Mouse (Mus musculus) heart, adult 9 months (tissue): Measurements from ENCODE around the gene Upf1.

Experiments used
- DNase-seq, 2 experiments: peaks; one replicate each; pipeline ENCODE4 v3.0.0; 2022; ENCODE audit warnings: low spot score in 2 of 2

Gene Upf1

DNA sequence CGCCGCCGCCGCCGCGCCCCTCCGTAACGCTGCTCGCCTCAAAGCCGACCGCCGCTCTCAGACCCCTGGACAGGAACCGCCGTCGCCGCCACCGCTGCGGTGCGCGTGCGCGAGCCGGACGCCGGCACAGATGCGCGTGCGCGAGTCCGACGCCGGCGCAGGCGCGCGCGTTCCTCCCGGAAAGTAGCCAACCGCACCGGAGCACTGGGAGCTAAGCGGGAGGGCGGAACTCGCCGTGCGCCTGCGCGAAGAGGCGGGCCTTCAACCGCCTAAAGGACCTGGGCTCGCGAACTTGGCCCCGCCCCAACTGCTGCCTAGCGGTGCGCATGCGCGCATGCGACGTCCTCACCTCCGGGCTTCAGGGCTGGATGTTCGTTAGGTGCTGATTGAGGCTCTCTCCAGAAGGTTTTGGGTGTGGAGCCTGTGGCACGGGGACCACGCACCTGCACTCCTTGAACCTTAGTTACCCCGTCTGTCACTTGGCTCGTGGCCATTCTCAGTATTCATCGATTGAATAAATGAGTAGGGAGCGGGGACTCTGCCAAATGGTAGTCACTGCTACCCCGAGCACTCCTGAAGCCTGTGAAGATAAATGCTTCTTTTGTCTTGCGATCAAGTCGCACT lies at the start of gene Upf1:
Gene Upf1, minus strand, starts transcription at position 85 of the 624 bp plus-strand sequence.
- peak; percentile 99 for DNase-seq

DNA sequence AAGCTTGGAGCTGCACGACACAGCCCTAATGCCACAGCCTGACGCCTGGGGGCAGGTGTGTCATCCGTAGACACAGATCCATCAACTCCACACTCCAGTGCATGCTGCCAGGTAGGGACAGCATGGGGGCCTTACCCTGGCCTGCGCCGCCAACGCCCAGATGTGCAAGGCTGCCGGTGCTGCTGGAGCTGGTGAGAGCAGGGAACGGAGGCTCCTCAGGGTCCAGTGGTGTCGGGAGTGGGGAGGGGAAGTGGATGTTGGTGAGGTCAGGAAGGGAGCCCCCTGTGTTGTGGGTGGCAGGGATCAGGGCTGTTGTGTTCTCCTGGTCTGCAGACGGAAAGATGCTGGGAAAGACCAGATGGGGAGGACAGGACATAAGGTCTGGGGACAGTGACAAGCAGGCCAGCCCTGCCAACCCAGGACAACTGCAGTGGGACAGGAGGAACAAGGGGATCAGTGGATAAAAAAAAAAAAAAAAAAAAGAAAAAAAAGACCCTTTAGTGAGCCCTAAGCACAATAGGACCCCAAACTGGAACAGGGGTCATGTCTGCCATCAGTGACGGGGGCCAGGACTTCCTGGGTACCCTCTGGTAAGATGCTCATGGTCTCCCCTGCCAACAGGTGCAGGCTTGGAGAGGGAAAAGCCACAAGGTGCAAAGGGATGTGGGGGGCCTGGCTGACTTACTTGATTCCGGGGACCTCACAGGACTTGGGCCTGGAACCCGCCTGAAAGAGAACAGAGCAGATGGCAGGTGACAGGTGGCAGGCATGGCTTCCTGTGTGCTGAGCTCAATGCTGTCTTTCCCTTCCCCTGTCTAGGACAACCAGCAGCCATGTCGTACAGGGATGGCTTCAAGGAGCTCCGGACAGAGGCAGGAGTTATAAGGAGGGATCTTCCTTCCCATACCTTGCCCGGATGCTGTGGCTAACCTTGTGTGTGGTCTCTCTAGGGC lies 44.8 kb upstream of the Upf1 start:
- no peak for DNase-seq

DNA sequence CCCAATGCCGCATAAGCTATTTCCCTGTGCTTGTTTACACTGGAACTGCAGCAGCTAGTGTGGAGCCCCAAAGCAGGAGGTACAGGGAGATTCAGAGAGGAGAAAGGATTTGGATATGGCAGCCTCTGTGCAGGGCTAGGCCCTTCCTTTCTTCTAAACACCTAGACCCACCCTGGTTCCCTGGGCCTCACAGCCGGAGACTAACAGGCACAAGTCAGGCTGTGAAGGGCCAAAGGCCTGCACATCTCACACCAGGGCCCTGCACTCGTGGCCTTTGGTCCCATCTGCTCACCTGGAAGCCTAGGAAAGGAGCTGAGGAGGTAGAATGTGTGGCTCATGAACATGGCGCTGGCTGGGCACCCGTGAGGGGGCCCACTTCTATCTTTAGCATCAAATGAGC lies 43.1 kb upstream of the Upf1 start:
- DNase-seq, result no peak

DNA sequence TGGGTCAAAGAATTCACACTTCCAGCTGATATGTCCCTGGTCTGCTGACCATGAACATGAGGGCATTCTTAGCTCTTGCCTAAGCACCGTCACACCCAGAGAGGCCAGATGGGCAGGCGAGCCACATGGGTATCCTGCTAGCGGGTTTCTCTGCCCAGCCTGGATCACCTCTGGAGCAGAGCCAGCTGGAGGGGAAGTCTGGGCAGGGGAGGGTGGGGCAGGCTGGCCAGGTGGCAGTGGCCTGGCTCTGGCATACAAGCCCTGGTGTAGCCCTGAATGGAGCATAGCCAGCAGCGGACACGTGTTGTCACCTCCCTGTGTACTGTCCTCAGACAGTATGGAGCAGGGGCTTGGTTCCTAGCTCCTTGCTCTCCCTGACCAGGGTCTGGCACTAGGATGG lies 42.6 kb upstream of the Upf1 start:
- DNase-seq, result peak; percentile 56 to 60

DNA sequence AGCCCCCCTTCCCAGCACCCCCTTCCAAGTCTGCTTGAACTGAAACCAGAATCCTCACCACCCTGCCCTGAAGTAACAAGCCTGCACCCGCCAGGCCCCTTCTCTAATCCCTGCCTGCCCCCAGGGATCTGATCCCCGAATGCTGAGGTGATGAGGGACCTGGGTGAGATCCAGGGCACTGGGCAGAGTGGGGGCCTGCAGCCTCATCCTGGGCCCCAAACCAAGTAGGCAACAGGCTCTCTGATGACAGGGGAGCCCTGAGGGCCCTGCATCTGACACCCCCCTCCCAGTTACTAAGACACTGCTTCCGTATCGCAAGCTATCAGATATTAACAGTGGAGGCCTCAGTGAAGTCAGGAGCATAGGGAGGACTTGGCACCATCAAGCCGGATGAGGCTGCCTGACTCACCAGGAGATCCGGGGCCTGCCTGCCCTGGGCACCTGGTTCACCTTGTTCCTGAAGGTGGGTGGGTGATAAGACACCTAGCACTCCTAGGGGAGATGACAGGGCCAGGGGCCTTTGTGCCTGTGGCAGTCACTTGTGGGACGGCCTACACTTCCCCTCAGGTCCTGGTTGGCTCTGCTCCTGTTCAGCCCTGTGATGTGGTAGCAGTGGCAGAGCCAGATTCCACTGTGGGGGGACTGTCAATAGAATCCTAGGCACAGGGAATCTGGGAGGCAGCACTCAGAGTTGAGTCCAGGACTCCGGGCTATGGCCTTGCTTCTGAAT lies 41.4 kb upstream of the Upf1 start:
- DNase-seq, result no peak

DNA sequence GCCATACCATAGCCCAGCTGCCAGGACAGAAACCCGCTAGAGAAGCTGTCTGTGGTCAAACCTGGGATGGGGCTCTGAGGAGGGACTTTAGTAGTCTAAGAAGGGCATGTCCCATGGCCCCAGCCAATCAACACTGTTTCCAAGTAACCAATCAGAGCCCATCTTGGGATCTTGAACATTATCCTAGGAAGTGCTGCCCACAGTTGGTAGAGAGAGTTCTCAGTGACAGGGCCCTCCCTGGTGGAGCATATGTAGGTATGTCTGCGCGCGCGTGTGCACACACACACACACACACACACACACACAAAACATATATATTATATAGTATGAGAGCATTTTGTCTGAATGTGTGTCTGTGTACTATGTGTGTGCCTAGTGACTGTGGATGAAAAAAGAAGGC lies 40.0 kb upstream of the Upf1 start:
- DNase-seq, result no peak

DNA sequence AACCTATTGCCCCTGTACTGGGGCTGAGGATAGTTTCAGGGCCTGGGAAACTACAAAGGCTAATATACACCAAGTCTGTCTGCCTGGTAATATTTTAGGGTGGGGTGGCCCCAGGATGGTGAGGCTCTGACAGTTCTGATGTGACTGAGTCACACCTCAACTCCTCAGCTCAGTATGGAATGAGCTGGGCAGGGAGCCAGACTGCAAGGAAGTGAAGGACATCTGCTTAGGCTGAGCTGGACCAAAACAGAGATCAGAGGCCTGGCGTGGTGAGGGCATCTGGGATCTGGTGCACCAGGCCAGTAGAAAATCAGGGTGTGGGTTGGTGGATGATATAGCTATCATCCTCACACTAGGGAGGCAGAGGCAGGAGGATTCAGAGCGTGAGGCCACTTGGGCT lies 36.6 kb upstream of the Upf1 start:
- DNase-seq, result no peak

DNA sequence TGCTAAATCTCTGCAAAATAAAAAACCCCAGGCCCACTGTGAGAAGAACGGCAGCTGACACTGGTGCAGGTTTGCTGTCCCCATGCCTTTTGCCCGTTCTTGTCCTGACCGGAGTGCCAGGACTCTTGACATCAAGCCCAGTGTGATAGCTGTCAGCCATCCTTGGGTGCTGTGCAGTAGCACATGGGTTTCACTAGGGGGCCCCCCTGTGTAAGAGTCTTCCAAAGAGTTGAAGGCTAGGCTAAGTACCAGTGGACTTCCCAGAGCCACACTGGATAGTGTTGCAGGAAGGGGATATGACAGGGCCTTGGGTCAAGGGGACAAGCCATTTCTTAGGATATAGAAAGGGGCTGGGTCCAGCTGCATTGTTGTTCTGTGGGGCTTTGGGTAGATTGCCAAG lies 30.2 kb upstream of the Upf1 start:
- DNase-seq, result peak; percentile 55 to 76

DNA sequence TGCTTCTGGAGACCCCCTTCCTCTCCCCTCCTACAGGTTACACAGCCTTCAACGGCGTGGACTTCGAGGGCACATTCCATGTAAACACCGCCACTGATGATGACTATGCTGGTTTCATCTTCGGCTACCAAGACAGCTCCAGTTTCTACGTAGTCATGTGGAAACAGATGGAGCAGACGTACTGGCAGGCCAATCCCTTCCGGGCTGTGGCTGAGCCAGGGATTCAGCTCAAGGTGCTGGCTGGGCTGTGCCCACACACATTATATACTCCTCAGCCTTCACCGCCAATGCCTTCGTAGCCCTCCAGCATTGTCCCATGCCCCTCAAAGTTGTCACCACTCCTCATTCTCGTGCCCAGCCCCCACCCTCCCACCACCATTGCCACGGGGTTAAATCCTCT lies 27.0 kb upstream of the Upf1 start:
- no peak for DNase-seq

DNA sequence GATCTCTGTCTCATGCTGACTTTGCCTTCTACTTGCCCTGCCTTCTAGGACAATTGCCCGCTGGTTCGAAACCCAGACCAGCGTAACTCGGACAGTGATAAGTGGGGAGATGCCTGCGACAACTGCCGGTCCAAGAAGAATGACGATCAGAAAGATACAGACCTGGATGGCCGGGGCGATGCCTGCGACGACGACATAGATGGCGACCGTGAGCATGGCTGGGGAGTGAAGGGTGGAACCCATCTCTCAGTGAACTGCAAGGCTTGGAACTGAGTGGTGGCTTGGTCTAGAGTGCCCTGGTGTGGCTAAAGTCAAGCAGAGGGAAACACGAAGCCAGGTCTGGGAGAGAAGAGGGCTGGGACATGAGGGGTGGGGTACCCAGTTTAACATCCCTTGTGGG lies 24.0 kb upstream of the Upf1 start:
- no peak for DNase-seq

DNA sequence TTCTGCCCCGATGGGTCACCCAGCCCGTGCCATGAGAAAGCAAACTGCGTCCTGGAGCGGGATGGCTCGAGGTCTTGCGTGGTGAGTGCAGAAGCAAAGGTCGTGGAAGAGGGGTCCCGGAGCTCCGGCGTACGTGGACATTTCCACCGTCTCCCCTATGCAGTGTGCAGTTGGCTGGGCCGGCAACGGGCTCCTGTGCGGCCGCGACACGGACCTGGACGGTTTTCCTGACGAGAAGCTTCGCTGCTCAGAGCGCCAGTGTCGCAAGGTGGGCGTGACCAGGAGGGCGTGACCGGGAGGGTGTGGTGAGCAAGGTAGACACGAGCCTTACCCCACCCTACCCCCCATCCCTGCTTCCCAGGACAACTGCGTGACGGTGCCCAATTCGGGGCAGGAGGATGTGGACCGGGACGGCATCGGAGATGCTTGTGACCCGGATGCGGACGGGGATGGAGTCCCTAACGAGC lies 23.2 kb upstream of the Upf1 start:
- no peak for DNase-seq

DNA sequence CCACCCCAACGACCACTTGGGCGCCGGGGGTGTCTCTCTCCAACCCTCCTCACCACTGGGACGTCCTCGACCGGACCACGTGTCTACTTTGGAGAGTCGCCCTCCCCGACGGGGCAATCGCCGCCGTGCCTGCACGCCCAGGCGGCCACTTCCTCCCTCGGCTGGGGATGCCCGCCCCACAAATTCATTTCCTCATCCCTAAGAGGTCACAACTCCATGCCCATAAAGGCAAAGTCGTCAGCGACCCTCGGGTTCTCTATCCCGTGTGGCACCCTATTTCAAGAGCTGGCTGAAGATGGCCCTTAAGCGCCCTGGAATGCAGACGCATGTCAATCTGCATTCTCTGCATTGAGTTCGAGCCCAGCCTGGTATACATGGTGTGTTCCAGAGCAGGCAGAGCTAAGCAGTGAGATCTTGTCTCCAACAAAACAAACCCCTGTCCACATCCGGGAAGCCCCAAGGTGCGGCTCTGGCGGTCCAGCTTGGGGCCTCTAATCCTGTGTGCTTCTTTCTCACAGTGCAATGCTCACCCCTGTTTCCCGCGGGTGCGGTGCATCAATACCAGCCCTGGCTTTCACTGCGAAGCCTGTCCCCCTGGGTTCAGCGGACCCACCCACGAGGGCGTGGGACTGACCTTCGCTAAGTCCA lies 22.3 kb upstream of the Upf1 start:
- no peak for DNase-seq

DNA sequence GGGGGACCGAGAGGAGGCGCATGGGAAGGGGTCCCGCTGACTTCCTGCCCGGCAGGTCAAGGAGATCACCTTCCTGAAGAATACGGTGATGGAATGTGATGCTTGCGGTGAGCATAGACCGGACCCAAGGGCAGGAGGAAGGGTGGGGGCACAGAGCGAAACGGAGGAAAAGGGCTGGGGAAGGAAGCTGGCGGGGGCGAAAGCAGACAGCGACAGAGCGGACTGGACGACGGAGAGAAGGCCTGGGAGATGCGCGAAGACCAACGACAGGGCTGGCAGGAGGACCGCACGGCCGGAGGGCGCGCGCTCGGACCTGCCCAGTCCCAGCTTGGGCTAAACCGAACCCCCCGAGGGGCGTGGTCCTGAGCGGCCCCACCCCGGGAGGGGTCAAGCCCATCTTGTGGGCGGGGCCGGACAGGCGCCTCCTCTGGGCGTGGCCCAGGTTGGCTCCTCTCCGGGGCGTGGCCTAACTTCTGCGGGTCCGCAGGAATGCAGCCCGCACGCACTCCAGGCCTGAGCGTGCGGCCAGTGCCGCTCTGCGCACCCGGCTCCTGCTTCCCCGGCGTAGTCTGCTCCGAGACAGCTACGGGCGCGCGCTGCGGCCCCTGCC lies 21.3 kb upstream of the Upf1 start:
- DNase-seq, result peak; percentile 63 to 65

DNA sequence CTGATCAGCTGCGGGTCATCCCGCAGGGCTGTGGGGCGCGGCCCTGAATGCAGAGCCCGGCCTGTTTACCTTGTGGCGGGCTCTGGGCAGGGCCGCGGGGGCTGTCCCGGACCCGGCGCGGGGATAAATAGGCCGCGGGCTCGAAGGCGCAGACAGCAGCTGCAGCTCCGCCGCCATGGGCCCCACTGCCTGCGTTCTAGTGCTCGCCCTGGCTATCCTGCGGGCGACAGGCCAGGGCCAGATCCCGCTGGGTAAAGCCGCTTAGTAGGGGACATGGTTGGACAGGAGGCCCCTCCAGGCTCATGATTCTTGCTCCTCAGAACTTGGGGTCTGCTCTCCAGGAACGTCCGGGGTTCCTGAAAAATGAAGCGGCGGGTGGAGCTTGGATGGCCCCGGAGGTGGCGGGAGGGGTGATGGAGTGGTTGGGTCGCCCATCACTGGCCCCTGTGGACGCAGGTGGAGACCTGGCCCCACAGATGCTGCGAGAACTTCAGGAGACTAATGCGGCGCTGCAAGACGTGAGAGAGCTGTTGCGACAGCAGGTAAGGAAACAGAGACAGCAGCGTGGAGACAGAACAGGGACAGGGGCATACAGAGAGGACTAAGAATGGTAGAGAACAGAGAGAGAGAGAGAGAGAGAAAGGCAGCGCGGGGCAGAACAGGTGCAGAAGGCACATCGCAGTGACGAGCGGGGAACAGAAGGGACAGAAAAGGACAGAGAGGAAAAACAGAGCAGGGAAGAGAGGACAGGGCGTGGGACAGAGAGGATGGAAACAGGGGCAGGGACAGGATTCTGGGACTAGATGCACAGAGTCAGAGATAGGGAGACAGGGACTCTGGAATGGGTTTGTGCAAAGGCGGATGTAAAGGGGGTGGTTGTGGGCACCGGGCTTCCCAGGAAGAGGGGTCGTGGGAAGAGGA lies 20.6 kb upstream of the Upf1 start, which contains the start of gene Comp:
Gene Comp, plus strand, starts transcription at position 162 of the 921 bp plus-strand sequence.
- DNase-seq, result no peak

DNA sequence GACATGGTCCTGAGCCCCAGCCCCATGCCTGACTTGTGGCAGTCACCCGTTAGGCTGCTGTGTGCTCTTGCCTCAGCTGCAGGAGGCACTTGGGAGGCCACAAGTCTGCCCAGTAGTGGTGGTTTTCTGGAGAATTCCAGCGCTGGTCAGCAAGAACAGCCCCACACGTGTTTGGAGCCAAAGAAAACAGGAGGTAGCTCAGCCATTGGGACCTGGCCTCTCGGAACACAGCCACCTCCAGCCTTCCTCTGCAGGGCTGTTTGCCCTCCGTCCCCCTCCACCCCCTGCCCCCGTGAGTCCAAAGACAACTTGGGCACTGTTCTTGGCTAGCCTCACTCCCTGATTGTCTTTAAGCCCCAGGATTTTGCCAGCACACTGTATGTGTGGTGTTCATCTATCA lies 18.9 kb upstream of the Upf1 start:
- no peak for DNase-seq

DNA sequence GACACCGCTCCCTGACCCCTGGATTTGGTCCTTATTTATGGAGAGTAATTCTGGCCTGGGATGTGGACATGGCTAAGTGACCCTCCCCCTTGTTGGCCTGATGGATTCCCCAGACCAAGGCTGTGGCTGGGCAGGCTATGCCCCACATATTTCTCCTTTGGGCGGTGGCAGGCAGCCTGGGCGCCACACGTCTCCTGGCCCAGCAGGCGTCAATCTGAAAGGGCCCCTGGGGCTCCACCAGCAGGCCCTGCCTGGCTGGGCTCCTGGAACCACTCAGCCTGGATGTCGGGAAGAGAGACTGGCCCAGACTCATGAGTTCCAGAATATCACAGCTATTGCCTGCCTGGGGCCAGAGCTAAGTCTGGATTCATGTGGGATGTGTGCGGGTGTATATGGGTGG lies 17.4 kb upstream of the Upf1 start:
- no peak for DNase-seq

DNA sequence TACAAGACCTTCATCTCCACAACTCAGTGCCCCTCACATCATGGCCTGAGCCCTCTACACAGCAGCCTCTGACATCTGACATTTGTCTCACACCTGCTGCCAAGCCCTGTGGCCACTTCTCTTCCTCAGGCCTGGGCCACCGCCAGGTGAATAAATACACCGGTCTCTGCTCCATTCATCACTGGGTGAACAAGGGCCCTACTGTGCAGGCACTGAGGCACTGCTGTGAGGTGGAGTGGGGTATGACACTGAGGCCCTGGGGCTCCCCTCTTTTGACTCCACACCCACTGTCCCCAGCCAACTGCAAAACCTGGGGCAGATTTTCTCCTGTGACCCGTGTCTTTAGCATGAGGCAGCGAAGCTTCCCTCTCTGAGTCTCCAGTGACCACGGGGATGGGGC lies 13.5 kb upstream of the Upf1 start:
- DNase-seq, result no peak

DNA sequence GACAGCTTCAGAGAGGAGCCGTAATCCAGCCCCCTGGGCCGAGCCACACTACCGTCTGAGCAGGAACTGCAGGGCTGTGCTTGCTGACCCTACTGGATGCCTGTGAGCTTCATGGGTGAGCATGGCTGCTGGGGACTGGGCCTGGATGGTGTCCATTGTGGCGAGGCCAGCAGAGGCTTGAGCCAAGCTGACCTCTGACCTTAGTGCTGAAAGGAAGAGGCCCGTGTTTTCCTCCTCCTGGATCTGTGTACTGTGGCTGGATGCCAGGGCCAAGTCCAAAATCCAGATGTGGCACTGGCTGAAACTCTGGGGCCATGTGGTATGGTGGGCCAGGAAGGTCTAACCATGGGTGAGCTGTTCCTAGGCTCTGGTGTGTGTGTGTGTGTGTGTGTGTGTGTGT lies 11.0 kb upstream of the Upf1 start:
- DNase-seq, result peak; percentile 54 to 66

DNA sequence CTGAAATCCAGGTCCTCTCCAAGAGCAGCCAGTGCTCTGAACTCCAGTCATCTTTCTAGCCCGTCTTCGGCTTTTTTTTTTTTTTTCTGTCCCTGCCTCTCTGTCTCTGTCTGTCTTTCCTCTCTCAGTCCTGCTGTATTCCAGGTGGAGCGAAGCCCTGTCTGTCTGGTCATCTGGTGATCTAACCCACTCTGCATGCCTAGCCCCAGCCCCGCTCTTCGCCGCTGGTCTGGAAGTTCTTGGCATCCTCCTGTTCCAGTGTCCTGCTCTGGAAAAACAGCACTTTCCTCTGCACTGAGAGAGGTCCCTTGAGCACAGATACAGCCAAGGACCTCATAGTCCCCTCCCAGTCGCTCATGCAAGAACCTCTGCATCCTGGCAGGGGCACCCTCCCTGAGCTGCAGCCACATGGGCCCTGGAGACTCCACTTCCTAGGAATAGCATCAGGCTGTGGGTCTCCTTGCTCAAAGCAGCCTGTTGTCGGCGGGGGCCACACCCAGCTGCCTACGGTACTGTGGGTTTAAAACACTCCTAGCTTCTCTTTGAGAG lies 8.5 kb upstream of the Upf1 start:
- no peak for DNase-seq

DNA sequence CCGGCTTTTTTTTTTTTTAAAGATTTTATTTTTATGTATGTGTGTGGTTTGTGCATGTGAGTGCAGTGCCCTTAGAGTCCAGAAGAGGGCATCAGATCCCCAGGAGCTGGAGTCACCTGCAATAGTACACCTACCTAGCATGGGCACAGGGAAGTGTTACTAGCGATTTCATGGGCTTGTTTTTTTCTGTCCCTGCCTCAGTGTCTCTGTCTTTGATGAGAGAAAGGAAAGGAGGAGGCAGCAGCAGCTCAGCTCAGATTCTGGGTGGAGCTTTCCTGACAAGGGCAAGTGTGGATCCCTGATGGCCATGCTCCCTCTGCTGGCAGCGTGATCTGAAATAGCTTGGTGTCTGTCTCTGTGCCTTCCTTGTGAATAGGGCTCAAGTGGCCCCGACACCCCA lies 7.7 kb upstream of the Upf1 start:
- no peak for DNase-seq
